Mouse (Mus musculus): ENCODE results near the gene Dock2.

DNA sequence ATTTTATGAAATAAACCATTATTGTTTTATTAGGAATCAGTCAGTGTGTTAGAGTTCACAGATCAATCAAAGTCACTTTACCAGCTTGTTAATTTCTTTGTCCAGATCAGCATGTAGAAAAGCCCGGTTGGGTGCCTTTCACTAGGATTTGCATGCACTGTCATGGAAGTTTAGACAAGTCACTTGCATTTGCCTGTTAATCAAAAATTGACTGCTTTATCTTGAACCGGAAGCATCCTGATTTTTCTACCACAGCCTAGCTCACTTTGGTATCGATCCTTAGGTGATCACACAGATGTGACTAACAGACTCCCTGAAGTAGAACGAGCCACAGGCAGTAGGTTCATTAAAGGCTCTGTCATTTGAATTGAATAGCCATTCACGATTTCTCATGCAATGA lies 468.3 kb downstream of the Dock2 start:
- TF ChIP-seq CTCF (IDR thresholded peaks at IDR 0.05; ENCODE audit: borderline replicate concordance, control insufficient read depth, extremely low read depth, insufficient read depth, low read length, poor library complexity) (no peak), POLR2A (IDR thresholded peaks at IDR 0.05; ENCODE audit: control insufficient read depth, extremely low read depth, insufficient read depth, low read length, poor library complexity) (no peak)
